Mouse (Mus musculus) heart, embryonic 13.5 days (tissue): Measurements from ENCODE around the gene Bri3bp. TPM values are rescaled to one million over a fixed set of nuclear protein-coding genes. Genes with fewer than 3 reads are reported as not detected.
A peak's percentile ranks its signal among the peaks of the same experiment; 100 is the strongest.

ENCODE experiments used
- ATAC-seq: fragments of 200-750 bp; cut with Nextera tagmentation; 2 replicates; pipeline ENCODE4 v1.8.0; 2017; ENCODE audit warnings: moderate TSS enrichment; ENCODE audit not compliant: insufficient number of reproducible peaks, low FRiP score, low TSS enrichment; ENCODE audit errors: extremely low read depth
- H3K27ac ChIP-seq: fragments of 300-500 bp; sonication (generic); replicated peaks from 2 replicates; pipeline ENCODE4 v1.5.1; 2015; ENCODE audit warnings: moderate library complexity, mild to moderate bottlenecking, inconsistent platforms
- H3K27me3 ChIP-seq: fragments of 300-500 bp; sonication (generic); replicated peaks from 2 replicates; pipeline ENCODE4 v1.6.1; 2015; ENCODE audit warnings: mild to moderate bottlenecking, inconsistent platforms
- H3K36me3 ChIP-seq: fragments of 300-500 bp; sonication (generic); 2 replicates; pipeline ENCODE4 v1.6.1; 2015; ENCODE audit warnings: mild to moderate bottlenecking, inconsistent platforms
- H3K4me1 ChIP-seq: fragments of 300-500 bp; sonication (generic); 2 replicates; pipeline ENCODE4 v1.6.1; 2015; ENCODE audit warnings: inconsistent platforms
- H3K4me2 ChIP-seq: fragments of 300-500 bp; sonication (generic); 2 replicates; pipeline ENCODE4 v1.6.1; 2015; ENCODE audit warnings: inconsistent platforms, mild to moderate bottlenecking, moderate library complexity
- H3K4me3 ChIP-seq: fragments of 300-500 bp; sonication (generic); 2 replicates; pipeline ENCODE4 v1.5.1; 2015; ENCODE audit warnings: moderate library complexity, mild to moderate bottlenecking, inconsistent platforms
- H3K9ac ChIP-seq: fragments of 300-500 bp; sonication (generic); 2 replicates; pipeline ENCODE4 v1.6.1; 2015; ENCODE audit warnings: inconsistent platforms, mild to moderate bottlenecking, moderate library complexity
- H3K9me3 ChIP-seq: fragments of 300-500 bp; sonication (generic); 2 replicates; pipeline ENCODE4 v1.6.1; 2016; ENCODE audit warnings: inconsistent platforms
- WGBS: fragments of 180-500 bp; shearing (Covaris S2); methylation state at CpG from one replicate; pipeline ENCODE4 v1.1.7; 2015; ENCODE audit warnings: mixed read lengths; 5-methylcytosine and 5-hydroxymethylcytosine counted together
- polyA plus RNA-seq: library from polyadenylated mRNA; unstranded; fragments of >200 nt; fragmentation: Nextera tagmentation; extraction: Ambion mirVana; gene quantifications from 2 replicates; pipeline ENCODE4 v1.2.1, GENCODE M21; 2015

The Bri3bp gene
- polyA plus RNA-seq, 1 experiment from 2014 or later: 35.8 TPM

GRCm38 (mm10) chr5:125403481-125404465 is 37.6 kb upstream of the Bri3bp start:
- Histone ChIP-seq H3K4me2 (peak overlapping the region; percentile 87), H3K27ac (peak overlapping the region; percentile 70), H3K9ac (peak overlapping the region; percentile 78)

GRCm38 (mm10) chr5:125404536-125404902 is 36.8 kb upstream of the Bri3bp start:
- ATAC-seq: no peak
- 2% methylated on average over 7 of the region's 7 CpGs for WGBS
- peak overlapping the region; percentile 86 for H3K9ac ChIP-seq
- H3K27me3 ChIP-seq: 0 out of 2 replicates have a peak, but pooled peaks cover 5% of the 10 kb centered on the region
- H3K27ac ChIP-seq: peak overlapping the region; percentile 93
- peak overlapping the region; percentile 87 for H3K4me2 ChIP-seq
- H3K4me1 ChIP-seq: peaks cover 26% of the 10 kb centered on the region
- no peaks in the 10 kb centered on the region for H3K9me3 ChIP-seq
- no peaks in the 10 kb centered on the region for H3K36me3 ChIP-seq
- H3K4me3 ChIP-seq: peak overlapping the region; percentile 68

More at GRCm38 (mm10) chr5:125403481-125404465, 37.6 kb upstream of the Bri3bp start:
- Histone ChIP-seq H3K27me3 (peaks cover 9% of the 10 kb centered on the region; the same call in 1 of the 2 replicates), H3K9me3 (no peaks in the 10 kb centered on the region), H3K36me3 (no peaks in the 10 kb centered on the region), H3K4me3 (peak overlapping the region; percentile 68), H3K4me1 (peaks cover 25% of the 10 kb centered on the region)
- 0 out of 2 replicates have a peak, but pooled peaks have one; percentile 31 for ATAC-seq
- WGBS: 10% methylated on average over 31 of the region's 31 CpGs

- H3K4me3 ChIP-seq: peak overlapping the region; percentile 68
- H3K27me3 ChIP-seq: 0 out of 2 replicates have a peak, but pooled peaks cover 5% of the 10 kb centered on the region
- peak overlapping the region; percentile 93 for H3K27ac ChIP-seq
- H3K9ac ChIP-seq: peak overlapping the region; percentile 86
- WGBS: under 1% methylated on average over 28 of the region's 28 CpGs
- H3K4me2 ChIP-seq: peak overlapping the region; percentile 87
- H3K9me3 ChIP-seq: no peaks in the 10 kb centered on the region
- no peaks in the 10 kb centered on the region for H3K36me3 ChIP-seq
- peaks cover 31% of the 10 kb centered on the region for H3K4me1 ChIP-seq
- no peak for ATAC-seq
These were observed 36.3 kb upstream of the Bri3bp start for GRCm38 (mm10) chr5:125404903-125405545.

GRCm38 (mm10) chr5:125405546-125406248 is 35.7 kb upstream of the Bri3bp start:
- no peaks in the 10 kb centered on the region for H3K9me3 ChIP-seq
- peak; percentile 34; the same call in 1 of the 2 replicates for ATAC-seq
- H3K27me3 ChIP-seq: 0 out of 2 replicates have a peak, but pooled peaks cover 5% of the 10 kb centered on the region
- peak overlapping the region; percentile 86 for H3K9ac ChIP-seq
- under 1% methylated on average over 31 of the region's 31 CpGs for WGBS
- peaks cover 36% of the 10 kb centered on the region for H3K4me1 ChIP-seq
- H3K4me3 ChIP-seq: peak overlapping the region; percentile 68
- no peaks in the 10 kb centered on the region for H3K36me3 ChIP-seq
- H3K4me2 ChIP-seq: peak overlapping the region; percentile 87
- H3K27ac ChIP-seq: peak overlapping the region; percentile 93

- H3K27ac ChIP-seq: peak overlapping the region; percentile 88
- no peak; the same call in 1 of the 2 replicates for ATAC-seq
- no peaks in the 10 kb centered on the region for H3K36me3 ChIP-seq
- H3K27me3 ChIP-seq: 0 out of 2 replicates have a peak, but pooled peaks cover 5% of the 10 kb centered on the region
- H3K4me2 ChIP-seq: peak overlapping the region; percentile 87
- peaks cover 36% of the 10 kb centered on the region for H3K4me1 ChIP-seq
- H3K9ac ChIP-seq: peak overlapping the region; percentile 86
- WGBS: 3% methylated on average over 20 of the region's 20 CpGs
- H3K4me3 ChIP-seq: peak overlapping the region; percentile 68
- no peaks in the 10 kb centered on the region for H3K9me3 ChIP-seq
These were observed 34.9 kb upstream of the Bri3bp start for GRCm38 (mm10) chr5:125406322-125407016.

GRCm38 (mm10) chr5:125407020-125407830 is 34.1 kb upstream of the Bri3bp start:
- ATAC-seq: no peak
- Histone ChIP-seq H3K27ac (peak overlapping the region; percentile 88), H3K9me3 (no peaks in the 10 kb centered on the region), H3K4me2 (peak overlapping the region; percentile 87), H3K27me3 (0 out of 2 replicates have a peak, but pooled peaks cover 5% of the 10 kb centered on the region), H3K36me3 (no peaks in the 10 kb centered on the region), H3K4me1 (peaks cover 36% of the 10 kb centered on the region), H3K4me3 (peak overlapping the region; percentile 68), H3K9ac (peak overlapping the region; percentile 86)
- WGBS: 53% methylated on average over 13 of the region's 13 CpGs

DNA sequence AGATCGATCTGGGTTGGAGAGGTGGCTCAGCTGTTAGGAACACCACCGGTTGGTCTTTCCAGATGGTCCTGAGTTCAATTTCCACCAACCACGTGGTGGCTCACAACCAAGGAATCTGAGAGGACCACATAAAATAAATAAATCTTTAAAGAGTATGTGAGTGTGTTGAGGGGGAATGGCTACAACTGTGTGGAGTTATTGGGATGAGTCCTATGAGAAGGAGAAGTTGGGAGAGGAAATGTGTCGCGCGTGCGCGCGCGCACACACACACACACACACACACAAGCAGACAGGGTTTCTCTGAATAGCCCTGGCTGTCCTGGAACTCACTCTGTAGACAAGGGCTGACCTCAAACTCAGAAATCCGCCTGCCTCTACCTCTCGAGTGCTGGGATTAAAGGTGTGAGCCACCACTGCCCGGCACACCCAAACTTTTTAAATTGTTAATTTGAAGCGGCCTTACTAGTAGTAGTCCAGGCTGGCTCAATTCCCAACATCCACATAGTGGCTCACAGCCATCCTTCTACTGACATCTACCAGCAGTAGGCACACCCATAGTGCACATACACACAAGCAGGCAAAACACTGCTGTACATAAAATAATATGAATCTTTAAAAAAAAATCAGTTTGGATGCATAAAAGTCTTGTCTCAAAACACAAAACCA is 33.3 kb upstream of the Bri3bp start:
- no peak overlapping the region for H3K9ac ChIP-seq
- H3K27ac ChIP-seq: no peak overlapping the region; the same call in 1 of the 2 replicates
- WGBS: 64% methylated on average over 14 of the region's 14 CpGs
- peaks cover 37% of the 10 kb centered on the region for H3K4me1 ChIP-seq
- H3K4me3 ChIP-seq: no peak overlapping the region; the same call in 1 of the 2 replicates
- H3K4me2 ChIP-seq: peak overlapping the region; percentile 87; the same call in 1 of the 2 replicates
- no peaks in the 10 kb centered on the region for H3K9me3 ChIP-seq
- H3K36me3 ChIP-seq: no peaks in the 10 kb centered on the region; the same call in 1 of the 2 replicates
- H3K27me3 ChIP-seq: no peaks in the 10 kb centered on the region
- ATAC-seq: no peak

GRCm38 (mm10) chr5:125408842-125409241 is 32.5 kb upstream of the Bri3bp start:
- H3K9me3 ChIP-seq: no peaks in the 10 kb centered on the region
- 1% methylated on average over 13 of the region's 13 CpGs for WGBS
- H3K27ac ChIP-seq: peak overlapping the region; percentile 62; the same call in 1 of the 2 replicates
- peak overlapping the region; percentile 66 for H3K9ac ChIP-seq
- H3K36me3 ChIP-seq: peaks cover 5% of the 10 kb centered on the region
- H3K27me3 ChIP-seq: no peaks in the 10 kb centered on the region
- H3K4me3 ChIP-seq: peak overlapping the region; percentile 48
- ATAC-seq: peak; percentile 9; the same call in 1 of the 2 replicates
- peaks cover 38% of the 10 kb centered on the region for H3K4me1 ChIP-seq
- peak overlapping the region; percentile 64 for H3K4me2 ChIP-seq

DNA sequence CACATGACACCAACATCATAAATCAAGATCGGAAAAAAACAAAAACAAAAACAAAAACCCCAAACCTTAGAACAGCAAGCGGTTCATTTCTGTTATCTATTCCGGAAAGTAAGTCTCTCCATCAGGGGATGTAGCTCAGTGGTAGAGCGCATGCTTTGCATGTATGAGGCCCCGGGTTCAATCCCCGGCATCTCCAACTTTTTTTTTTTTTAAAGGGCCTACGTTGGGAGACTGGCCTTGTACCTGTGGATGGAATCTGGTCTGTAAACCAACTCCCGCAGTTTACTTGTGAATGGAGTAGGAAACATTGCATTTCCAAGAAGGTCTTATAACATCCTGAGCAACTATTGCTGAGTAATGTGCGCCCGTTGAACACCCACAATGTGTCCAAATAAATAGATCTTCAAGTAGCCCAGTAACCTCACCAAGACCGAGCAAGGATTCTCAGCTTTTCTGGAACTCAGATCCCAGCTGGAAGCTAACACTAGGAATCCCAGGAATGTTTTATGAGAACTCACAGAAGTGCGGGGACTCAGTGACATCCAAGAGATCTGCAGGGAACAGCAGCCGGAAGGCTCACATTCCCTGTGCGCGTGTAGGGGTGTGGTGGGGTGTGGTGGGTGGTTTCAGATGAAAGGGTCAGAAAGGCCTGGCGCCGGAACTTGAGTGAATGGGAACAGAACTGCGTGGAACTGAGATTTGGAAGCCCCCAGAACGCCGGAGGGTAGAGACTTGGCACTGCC is 31.8 kb upstream of the Bri3bp start:
- WGBS: 6% methylated on average over 20 of the region's 20 CpGs
- H3K36me3 ChIP-seq: peaks cover 12% of the 10 kb centered on the region
- H3K9me3 ChIP-seq: no peaks in the 10 kb centered on the region
- H3K9ac ChIP-seq: peak overlapping the region; percentile 66
- peak overlapping the region; percentile 64 for H3K4me2 ChIP-seq
- no peaks in the 10 kb centered on the region for H3K27me3 ChIP-seq
- ATAC-seq: no peak
- H3K27ac ChIP-seq: peak overlapping the region; percentile 62; the same call in 1 of the 2 replicates
- peak overlapping the region; percentile 48 for H3K4me3 ChIP-seq
- H3K4me1 ChIP-seq: peaks cover 37% of the 10 kb centered on the region
